Mouse (Mus musculus) liver, adult 2 months (tissue): ENCODE results near the gene Ube2i.

ENCODE experiments used
- CTCF ChIP-seq: fragments of 200-500 bp; IDR thresholded peaks from 2 replicates; pipeline ENCODE4 v1.5.1; 2011; ENCODE audit warnings: low read depth, low read length, control low read depth
- POLR2A ChIP-seq: fragments of 200-500 bp; IDR thresholded peaks from 2 replicates; pipeline ENCODE4 v1.6.1; 2011; ENCODE audit warnings: low read length, control low read depth; ENCODE audit not compliant: insufficient read depth; ENCODE audit errors: extremely low read depth

DNA sequence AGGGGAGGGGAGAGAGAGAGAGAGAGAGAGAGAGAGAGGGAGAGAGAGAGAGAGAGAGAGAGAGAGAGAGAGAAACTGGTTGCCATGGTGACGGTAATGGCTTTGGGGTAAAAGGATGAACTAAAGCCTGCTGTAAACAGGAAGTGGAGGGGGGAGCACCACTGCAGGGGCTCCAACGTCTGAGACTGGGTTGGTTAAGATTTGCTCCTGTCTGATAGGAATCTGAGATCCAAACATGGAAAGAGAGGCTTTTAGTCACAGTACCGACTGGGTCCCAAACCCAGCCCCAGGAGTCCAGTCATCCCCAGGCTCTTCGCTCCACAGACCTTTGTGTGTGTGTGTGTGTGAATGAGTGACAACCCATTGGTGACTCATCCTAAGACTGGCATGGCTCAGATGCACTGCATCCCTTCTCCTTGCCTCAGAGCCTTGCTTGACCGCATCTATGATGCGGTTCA, 16.6 kb downstream of the Ube2i start:
- TF ChIP-seq POLR2A (no peak), CTCF (no peak)
